Mouse (Mus musculus): ENCODE results near the gene Sf3a2.

DNA sequence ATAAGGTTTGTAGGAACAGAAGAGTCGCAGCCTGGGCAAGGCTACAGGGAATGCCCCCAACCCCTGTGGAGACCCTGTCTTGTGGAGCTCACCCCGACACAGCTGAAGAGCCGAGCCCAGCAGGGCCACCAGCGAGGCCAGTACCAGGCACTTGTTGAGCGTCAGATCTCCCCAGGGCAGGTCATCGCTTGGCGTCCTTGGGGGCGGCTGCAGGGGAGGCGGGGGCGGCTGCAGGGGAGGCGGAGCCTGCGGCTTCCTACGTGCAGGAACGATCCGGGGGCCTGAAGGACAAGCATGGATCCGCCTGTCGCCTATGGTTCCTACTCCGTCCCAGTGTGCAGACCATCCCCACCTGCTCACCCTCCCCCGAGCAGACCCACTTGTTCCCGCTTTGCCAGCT is 12.1 kb downstream of the Sf3a2 start:
- TF ChIP-seq POLR2A (IDR thresholded peaks at IDR 0.05; ENCODE audit: borderline replicate concordance, low read depth, low read length) (no peak), CTCF (IDR thresholded peaks at IDR 0.05; ENCODE audit: low read depth, low read length) (no peak)

Data from bone marrow macrophage, adult 2 months (primary cell).